Mouse (Mus musculus): ENCODE data around the gene Spock1.

DNA sequence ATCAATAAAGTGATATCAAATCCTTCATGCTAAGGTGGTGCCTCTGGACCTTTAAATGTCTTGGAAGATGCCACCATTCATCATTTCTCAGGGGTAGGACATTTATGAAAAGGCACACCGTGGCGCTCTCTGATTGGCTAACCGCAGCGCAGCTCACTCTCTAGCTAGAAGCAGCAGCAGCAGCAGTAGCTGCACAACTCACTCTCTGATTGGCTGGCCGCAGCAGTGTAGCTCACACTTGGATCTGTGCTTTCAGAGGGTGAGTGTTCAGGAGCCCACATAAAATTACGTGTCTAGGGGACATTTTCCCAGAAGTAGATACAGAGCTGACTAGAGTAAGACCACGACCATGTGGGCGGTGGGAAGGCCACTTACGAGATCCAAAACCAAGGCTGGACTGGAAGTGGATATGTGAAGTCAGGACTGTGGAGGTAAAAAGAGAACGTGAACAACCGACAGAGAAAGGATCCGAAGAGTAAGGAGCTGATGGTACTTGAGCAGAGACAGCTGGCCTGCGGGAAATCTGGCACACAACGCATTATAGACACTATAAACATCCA, 535.9 kb downstream of the Spock1 start:
- TF ChIP-seq MYOD1 (IDR thresholded peaks at IDR 0.05; ENCODE audit: control insufficient read depth, insufficient read length, low read depth) (no peak), CTCF (IDR thresholded peaks at IDR 0.05; ENCODE audit: control insufficient read depth, insufficient read depth, insufficient read length) (no peak), MAX (IDR thresholded peaks at IDR 0.05) (no peak), MYOG (IDR thresholded peaks at IDR 0.05; ENCODE audit: control insufficient read depth, extremely low read depth, insufficient read length) (no peak), USF1 (IDR thresholded peaks at IDR 0.05; ENCODE audit: low read depth) (no peak)
